Mouse (Mus musculus): ENCODE data around the gene Fsip2. TPM values are rescaled to one million over a fixed set of nuclear protein-coding genes. Genes with fewer than 3 reads are reported as not detected.

Gene Fsip2
- not detected in 2 replicates for polyA plus RNA-seq (2012; rRNA removed)

DNA sequence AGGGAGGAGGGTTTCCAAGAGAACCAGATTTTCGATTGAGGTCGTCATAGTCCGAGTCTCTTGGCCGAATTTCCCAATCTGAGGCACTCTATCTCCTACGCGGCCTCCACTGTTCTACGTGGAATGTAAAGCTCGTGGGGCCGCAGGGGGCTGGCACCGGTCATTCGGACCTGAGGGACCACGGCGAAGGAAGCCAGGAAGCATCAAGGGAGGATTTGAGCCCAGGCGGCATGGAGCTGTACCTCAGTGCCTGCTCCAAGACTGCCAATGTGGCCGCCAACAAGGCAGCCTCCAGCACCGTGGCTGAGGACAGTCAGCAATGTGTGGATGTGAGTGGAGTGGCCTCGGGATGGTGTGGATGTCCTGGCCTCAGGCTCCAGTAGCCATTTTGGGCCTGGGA is at the start of gene Fsip2:
Gene Fsip2, plus strand, starts transcription at position 163 of the 400 bp plus-strand sequence.

